In genomic region chr3:135674716-135675392, GRCm38 (mm10) we compare ENCODE assay signal across 9 mouse cellular contexts. TPM values are rescaled to one million over a fixed set of nuclear protein-coding genes. Genes with fewer than 3 reads are reported as not detected.
DNase-seq lines count a peak whose midpoint lies in the region; ATAC-seq lines count a peak whose summit lies in the region.
"Had no signal": no experiment of that assay in that cellular context is flagged by ENCODE, and none has a peak within 500 bp of the region (broad histone marks: within the 10 kb centered on the region; RNA-seq: fewer than 3 reads in every experiment).

No protein-coding gene starts in this region.

- peak; percentile 30 for DNase-seq in kidney, adult 18-20 months
- DNase-seq in kidney, adult 11 months, result no peak
- DNase-seq in urinary bladder, postnatal 4 days (ENCODE audit: low spot score in 2 of 2), result no peak
- DNase-seq in left cerebral cortex, adult 9 months (ENCODE audit: low spot score in 2 of 2), result no peak

- no peak overlapping the region for H3K4me2 ChIP-seq in heart, embryonic 13.5 days
- 0 out of 2 replicates have a peak overlapping the region, but pooled peaks have one; percentile 8 for H3K4me2 ChIP-seq in kidney, embryonic 14.5 days (replicated peaks; ENCODE audit: low read depth, low read length)
- 0 out of 2 replicates have a peak overlapping the region, but pooled peaks have one; percentile 4 for H3K4me2 ChIP-seq in neural tube, embryonic 14.5 days (ENCODE audit: low read depth, low read length)
- H3K4me2 ChIP-seq: limb, embryonic 12.5 days had no signal

- H3K9me3 ChIP-seq in heart, embryonic 13.5 days, result no peaks in the 10 kb centered on the region
- H3K9me3 ChIP-seq in kidney, embryonic 14.5 days (ENCODE audit: control insufficient read depth, low read length), result no peaks in the 10 kb centered on the region
- no peaks in the 10 kb centered on the region for H3K9me3 ChIP-seq in neural tube, embryonic 14.5 days (ENCODE audit: control insufficient read depth, low read length)
- H3K9me3 ChIP-seq: limb, embryonic 12.5 days had no signal

- peaks cover 6% of the 10 kb centered on the region; the same call in 1 of the 2 replicates for H3K36me3 ChIP-seq in heart, embryonic 13.5 days
- no peaks in the 10 kb centered on the region for H3K36me3 ChIP-seq in kidney, embryonic 14.5 days (ENCODE audit: control insufficient read depth, insufficient read depth, low read length)
- no peaks in the 10 kb centered on the region for H3K36me3 ChIP-seq in neural tube, embryonic 14.5 days (ENCODE audit: control insufficient read depth, insufficient read depth, low read length)
- H3K36me3 ChIP-seq: limb, embryonic 12.5 days had no signal

- H3K27me3 ChIP-seq in heart, embryonic 13.5 days (replicated peaks), result no peaks in the 10 kb centered on the region
- H3K27me3 ChIP-seq in kidney, embryonic 14.5 days (ENCODE audit: control insufficient read depth, insufficient read depth, low read length), result no peaks in the 10 kb centered on the region
- no peaks in the 10 kb centered on the region for H3K27me3 ChIP-seq in neural tube, embryonic 14.5 days (ENCODE audit: control insufficient read depth, insufficient read depth, low read length)
- H3K27me3 ChIP-seq: limb, embryonic 12.5 days had no signal

- H3K9ac ChIP-seq in heart, embryonic 13.5 days, result 0 out of 2 replicates have a peak overlapping the region, but pooled peaks have one; percentile 16
- H3K9ac ChIP-seq in kidney, embryonic 14.5 days (ENCODE audit: low read depth, low read length), result no peak overlapping the region
- H3K9ac ChIP-seq in neural tube, embryonic 14.5 days (replicated peaks; ENCODE audit: low read depth, low read length), result no peak overlapping the region
- H3K9ac ChIP-seq: limb, embryonic 12.5 days had no signal

- H3K4me3 ChIP-seq in heart, embryonic 13.5 days, result no peak overlapping the region
- no peak overlapping the region for H3K4me3 ChIP-seq in kidney, embryonic 14.5 days (ENCODE audit: low read length)
- H3K4me3 ChIP-seq in neural tube, embryonic 14.5 days (ENCODE audit: low read depth, low read length), result no peak overlapping the region
- H3K4me3 ChIP-seq: limb, embryonic 12.5 days had no signal

- H3K4me1 ChIP-seq in heart, embryonic 13.5 days, result peaks cover 83% of the 10 kb centered on the region
- peaks cover 12% of the 10 kb centered on the region; the same call in 1 of the 2 replicates for H3K4me1 ChIP-seq in kidney, embryonic 14.5 days (ENCODE audit: control insufficient read depth, insufficient read depth, low read length)
- H3K4me1 ChIP-seq in neural tube, embryonic 14.5 days (ENCODE audit: control insufficient read depth, insufficient read depth, low read length), result peaks cover 15% of the 10 kb centered on the region

- 0 out of 2 replicates have a peak overlapping the region, but pooled peaks have one; percentile 1 for H3K27ac ChIP-seq in heart, embryonic 13.5 days (replicated peaks)
- H3K27ac ChIP-seq in kidney, embryonic 14.5 days (ENCODE audit: low read depth, low read length), result no peak overlapping the region
- no peak overlapping the region for H3K27ac ChIP-seq in neural tube, embryonic 14.5 days (ENCODE audit: low read depth, low read length)
- H3K27ac ChIP-seq: limb, embryonic 12.5 days had no signal

- WGBS in heart, embryonic 13.5 days, result 49% methylated on average over 13 of the region's 13 CpGs
- 19% methylated on average over 13 of the region's 13 CpGs for WGBS in kidney, embryonic 14.5 days
- whole genome bisulfite sequencing in neural tube, embryonic 14.5 days, result 25% methylated on average over 13 of the region's 13 CpGs

- ATAC-seq in heart, embryonic 13.5 days (ENCODE audit: extremely low read depth, insufficient number of reproducible peaks, low FRiP score, low TSS enrichment), result no peak
- peak; percentile 95 for ATAC-seq in kidney, embryonic 14.5 days (ENCODE audit: low FRiP score, low TSS enrichment)
- peak; percentile 74 for ATAC-seq in neural tube, embryonic 14.5 days (ENCODE audit: low read depth)
- ATAC-seq in frontal cortex, adult (ENCODE audit: low TSS enrichment), result no peak

RNA-seq across cellular contexts. Expression of gene Nfkb1, which starts 16.5 kb away (rescaled TPM):
- polyA plus RNA-seq in heart, embryonic 13.5 days (2015; fragmentation: Nextera tagmentation; extraction: Ambion mirVana), result 13.7 and 13.8 TPM in 2 replicates
- 19.7 and 25.1 TPM in 2 replicates for polyA plus RNA-seq in kidney, embryonic 14.5 days (2014; fragmentation: Nextera tagmentation; extraction: Ambion mirVana)
- polyA plus RNA-seq in neural tube, embryonic 14.5 days (2014; fragmentation: Nextera tagmentation; extraction: Ambion mirVana), result 8.5 and 9.6 TPM in 2 replicates

Comparison
In these comparisons a context has a peak if more than half of its experiments do, and no peak if none do; other contexts are left out.
1. ATAC-seq: peak in kidney, embryonic 14.5 days (single experiment) and neural tube, embryonic 14.5 days (single experiment); none in heart, embryonic 13.5 days (single experiment) and frontal cortex, adult (single experiment).